Mouse (Mus musculus) adrenal gland, adult 18-20 months (tissue): ENCODE measurements around the gene Ruvbl2. TPM values are rescaled to one million over a fixed set of nuclear protein-coding genes. Genes with fewer than 3 reads are reported as not detected.
A peak's percentile ranks its signal among the peaks of the same experiment; 100 is the strongest.

Source experiments
- DNase-seq, 2 experiments: peaks; one replicate each; pipeline ENCODE4 v3.0.0; 2021 to 2022; ENCODE audit warnings: low spot score in 2 of 2
- total RNA-seq, 2 experiments: library from RNA; stranded (reverse); gene quantifications; 1 replicate in 1 of 2; 2 replicates in 1 of 2; pipeline ENCODE4 v1.2.3; 2021

Gene Ruvbl2
- total RNA-seq, 2 experiments from 2014 or later, result 41.9 to 43.3 TPM

DNA sequence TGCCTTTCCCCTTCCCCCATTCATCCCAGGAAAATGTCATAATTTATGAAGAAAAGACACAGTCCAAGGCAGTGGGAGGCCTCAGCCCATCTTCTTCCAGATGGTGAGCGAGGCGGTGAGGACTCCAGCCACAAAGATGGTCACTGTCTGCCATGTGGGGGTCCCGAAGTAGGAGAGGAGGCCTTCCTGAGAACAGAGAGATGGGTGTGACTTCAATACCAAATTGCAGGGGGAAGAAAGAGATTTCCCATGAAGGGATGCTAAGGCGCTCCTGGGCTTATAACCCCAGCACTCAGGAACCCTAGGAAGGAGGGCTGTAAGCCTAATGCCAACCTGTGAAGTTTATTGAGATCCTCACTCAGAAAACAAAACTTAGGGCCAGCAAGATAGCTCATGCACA lies 23.9 kb upstream of the Ruvbl2 start:
- no peak for DNase-seq

DNA sequence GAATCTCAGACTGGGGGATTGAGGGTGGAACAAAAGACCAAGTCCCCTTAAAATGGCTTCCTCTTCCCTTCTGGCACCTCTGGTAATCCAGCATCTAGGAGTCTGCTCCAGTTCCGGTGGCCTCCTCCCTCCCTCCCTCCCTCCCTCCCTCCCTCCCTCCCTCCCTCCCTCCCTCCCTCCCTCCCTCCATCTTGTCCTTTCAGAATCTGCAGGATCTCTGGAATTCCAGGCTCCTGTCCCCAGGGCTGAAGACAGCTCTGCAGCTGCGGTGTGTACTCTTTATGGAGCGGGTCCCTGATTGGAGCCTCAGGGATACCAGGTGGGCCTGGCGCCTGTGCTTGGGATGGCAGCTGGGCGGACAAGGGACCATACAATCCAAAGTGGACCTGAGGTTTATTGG lies 23.4 kb upstream of the Ruvbl2 start:
- DNase-seq, result no peak

DNA sequence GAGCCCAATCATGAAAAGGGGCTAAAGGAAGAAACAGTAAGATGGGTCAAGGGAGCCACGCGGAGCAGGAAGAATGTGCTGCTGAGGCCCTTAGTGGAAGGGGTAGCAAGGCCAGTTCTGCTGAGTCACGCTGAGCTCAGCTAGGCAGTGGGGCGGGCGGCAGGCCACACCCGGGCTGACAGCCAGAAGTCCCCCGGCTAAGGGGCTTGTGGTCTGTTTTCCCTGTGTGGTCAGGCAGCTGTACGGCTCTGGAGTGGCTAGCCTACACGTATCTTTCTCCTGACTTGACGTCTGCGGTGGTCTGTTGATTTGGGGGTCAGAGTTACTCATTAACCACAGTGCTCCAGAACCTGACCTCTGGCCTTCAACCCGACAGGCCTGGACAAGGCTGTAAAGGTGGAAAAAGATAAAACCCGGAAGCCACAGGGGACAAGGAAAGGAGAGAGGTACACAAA lies 23.0 kb upstream of the Ruvbl2 start:
- DNase-seq, result peak; percentile 71 to 74

DNA sequence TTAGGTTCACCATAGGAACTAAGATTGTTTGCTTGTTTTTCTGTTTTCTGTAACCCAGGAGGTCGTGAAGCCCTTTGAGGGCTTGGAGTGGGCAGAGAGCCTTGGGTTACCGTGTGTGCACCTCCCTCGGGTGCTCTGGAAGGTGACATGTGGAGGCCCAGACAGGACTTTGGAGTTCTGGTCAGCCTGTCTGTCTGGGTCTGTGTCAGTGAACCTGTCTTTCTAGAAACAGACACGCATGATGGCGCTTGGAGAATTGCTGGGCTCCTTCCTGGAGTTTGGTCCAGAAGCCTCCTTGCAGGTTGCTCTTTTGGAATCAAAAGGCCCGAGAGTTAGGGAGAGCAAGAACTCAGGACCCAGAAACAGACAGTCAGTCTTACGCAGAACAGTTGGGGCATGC lies 22.5 kb upstream of the Ruvbl2 start:
- no peak for DNase-seq

DNA sequence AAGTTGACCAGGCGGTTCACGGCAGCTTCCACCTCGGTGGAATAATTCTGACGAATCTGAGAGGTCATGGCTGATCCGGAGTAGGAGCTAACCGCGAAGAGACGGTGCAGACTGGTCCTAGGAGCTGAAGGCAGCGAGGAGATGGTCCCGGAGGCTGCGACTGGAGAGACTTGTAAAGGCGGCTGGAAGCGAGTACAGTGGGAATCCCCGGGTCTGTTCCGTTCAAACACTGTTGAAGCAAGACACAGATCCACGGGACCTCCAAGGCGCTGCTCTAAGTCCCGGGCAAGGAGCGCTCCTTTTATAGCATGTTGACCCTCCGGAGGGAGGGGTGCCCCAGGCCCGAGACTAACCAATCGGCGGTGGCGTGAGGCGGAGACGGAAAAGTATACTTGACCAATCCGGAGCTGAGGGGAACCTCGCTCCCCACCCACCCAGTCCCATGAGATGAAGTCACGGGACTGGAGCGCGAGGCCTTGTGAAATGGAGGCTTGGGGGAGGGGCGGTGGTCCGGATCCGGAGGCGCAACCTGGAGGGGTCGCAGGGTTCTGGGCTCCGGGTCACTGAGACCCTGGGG lies 21.8 kb upstream of the Ruvbl2 start, which contains the start of gene Ftl1:
Gene Ftl1, minus strand, starts transcription at position 321 of the 577 bp plus-strand sequence.
- peak; percentile 97 to 98 for DNase-seq

DNA sequence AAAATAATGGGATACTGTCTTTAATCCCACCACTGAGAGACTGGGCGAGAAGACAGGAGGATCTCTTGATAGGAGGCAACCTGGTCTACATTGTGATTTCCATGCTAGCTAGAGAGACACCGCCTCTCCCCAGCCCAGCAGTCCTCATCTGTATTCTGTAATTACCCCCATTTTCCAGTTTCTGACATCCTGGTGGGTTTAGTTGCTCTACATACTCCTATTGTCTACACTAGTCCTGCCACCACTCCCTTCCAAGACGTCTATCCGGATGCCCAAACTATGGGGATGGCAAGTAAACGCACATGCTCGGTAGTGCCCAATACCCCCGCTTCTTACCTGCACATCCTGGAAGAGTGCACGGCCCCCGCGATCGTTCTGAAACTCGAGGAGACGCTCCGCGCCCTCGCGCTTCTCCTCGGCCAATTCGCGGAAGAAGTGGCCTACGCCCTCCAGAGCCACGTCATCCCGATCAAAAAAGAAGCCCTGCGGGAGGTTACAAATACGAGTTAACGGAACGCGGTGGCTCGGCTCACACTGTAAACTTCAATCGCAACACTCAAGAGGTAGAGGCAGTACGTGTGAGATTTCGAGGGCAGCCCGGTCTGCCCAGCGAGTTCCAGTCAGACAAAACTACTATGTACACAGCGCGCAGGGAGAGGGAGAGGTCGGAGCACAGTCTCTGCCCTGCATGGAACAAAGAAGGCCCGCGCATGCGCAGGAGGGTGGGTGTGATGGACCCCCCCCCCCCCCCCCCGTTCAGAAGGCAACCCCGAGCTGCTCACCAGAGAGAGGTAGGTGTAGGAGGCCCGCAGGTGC lies 21.1 kb upstream of the Ruvbl2 start:
- DNase-seq, result peak; percentile 62 to 75

DNA sequence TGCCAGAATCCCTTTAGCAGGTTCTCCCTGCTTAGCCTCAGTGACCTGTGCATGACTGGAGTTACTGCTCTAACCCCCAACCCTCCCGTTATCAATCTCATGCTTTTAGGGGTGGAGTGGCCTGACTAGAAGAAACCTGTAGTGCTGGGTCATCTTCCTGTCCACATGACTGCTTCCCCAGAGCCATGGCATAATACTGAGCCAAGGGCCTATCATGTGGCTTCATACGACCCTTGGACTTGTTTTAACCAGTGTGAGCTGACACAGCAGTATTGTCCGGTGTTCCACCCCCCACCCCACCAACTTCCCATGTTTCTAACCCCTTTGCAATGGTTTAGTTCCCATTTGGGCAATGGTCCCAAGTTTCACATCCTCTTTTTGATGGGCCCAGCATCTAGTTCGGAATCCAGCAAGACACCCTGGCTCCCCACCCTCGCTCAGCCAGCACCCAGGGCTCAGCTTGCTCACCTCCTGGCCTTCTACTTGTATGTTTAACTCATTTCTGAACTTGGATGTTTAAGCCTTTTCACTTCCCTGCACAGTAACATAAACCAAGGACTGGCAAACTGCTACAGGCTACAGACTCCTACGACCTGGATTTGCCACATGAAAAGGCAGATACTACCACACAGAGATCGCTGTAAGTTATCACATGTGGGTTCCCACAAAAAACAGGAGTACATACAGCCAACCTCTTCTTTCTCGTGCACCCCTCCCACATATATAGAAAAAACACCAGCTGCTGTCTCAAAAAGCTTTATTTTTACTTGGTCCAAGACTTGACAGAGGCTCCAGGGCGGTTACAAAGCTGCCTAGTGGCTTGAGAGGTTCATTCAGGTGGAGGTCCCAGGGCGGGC lies 19.5 kb upstream of the Ruvbl2 start:
- no peak for DNase-seq

DNA sequence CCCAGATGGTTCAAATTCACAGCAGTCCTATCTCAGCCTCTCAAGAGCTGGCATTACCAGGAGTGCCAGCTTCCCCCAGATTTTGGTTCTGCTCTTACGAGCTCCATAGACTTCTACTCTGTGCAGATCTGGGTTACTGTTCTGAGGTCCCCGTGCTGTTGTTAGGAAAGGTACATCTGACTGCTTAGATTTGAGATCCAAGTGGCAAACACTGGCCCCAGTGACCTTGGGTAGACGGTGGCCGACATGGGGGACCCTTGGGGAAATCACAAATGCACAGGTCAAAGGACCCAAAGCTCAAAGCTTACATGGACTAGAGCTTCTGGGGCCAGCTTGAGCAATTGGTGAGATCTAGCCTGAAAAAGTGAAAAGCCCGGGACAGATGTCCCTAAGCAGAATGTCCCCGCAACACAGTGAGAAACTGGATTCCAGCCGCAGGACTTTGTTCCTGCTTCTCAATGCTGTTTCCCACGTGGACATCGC lies 18.9 kb upstream of the Ruvbl2 start:
- DNase-seq, result no peak

DNA sequence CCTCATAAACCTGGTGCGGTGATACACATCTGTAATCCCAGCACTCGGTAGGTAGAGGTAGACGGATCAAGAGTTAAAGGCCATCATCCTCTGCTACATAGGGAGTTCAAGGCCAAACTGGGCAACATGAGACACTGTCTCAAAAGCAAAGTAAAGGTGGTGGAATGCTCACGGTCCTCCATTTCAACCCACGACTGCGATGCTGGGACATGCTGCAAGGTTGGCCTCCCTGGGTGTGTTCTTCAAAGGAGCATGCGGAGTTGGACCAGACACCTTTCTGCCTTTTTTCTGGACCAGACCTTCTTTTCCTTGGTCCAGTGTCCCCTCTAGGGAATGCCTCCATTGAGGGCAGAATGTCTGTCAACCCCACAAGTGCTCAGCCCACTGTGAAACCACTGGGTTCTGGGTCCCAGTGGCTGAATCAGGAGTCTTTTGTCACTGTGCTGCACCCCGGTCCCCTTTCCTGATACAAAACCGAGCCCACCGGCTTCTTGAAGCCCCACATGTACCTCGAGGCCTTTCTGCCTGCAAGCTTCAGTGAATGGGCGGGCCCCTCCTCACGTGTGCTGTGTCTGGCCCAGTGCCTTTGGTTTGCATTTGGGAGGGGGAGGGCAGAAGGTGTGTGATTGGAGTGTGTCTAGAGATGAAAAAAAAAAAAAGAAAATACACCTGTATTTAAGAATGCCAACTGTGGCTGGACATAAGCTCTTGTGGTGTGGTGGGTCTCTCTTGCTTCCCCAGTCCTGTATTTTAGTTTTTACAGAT lies 18.2 kb upstream of the Ruvbl2 start:
- no peak for DNase-seq

DNA sequence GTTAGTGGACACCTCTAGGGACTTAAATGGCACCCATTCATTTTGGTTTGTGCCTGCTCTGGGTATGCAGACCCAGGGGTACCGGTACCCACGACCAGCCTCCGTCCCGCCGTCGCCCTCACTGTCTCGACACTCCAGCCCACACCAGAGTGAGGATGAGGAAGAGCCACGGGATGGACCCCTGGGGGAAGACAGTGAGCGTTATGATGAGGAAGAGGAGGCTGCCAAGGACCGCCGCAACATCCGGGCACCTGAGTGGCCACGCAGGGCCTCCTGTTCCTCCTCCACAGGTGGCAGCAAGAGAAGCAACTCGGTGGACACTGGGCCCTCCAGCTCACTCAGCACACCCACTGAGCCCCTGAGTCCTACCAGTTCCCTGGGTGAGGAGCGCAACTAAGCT lies 17.1 kb upstream of the Ruvbl2 start:
- no peak for DNase-seq

DNA sequence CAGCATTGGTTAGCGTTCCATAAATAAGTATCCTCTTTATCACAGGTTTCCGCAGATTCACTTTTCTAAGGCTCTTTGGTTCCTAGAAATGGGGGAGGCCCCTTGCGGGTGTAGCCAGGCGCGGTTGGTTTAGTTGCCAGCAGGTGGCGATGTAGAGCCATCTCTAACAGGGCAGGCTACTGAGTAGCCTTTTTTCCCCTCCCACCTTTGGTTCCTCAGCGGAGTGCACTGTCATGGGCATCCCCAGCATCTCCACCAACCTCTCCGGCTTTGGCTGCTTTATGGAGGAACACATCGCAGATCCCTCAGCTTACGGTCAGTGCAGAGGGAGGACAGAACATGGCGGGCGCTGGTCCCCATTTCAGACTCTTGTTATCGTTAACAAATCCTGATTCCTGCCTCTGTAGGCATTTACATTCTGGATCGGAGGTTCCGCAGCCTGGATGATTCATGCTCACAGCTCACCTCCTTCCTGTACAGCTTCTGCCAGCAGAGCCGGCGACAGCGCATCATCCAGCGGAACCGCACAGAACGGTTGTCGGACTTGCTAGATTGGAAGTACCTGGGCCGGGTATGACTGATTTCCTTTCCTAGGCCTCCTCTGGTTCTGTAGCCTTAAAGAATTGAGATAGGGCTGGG lies 13.6 kb upstream of the Ruvbl2 start:
- peak; percentile 83 to 86 for DNase-seq

DNA sequence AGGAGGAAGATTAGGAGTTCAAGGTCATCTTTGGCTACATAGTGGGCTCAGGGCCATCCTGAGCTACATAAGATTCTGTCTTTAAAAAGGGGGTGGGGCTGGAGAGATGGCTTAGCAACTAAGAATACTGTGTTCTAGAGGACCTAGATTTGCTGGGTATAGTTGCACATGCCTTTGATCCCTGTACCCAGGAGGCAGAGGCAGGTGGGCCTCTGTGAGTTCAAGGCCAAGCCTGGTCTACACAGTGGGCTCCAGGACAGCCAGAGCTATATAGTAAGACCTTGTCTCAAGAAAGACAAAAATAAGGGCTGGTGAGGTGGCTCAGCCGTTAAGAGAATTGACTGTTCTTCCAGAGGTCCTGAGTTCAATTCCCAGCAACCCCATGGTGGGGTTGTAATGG lies 12.1 kb upstream of the Ruvbl2 start:
- DNase-seq, result no peak

DNA sequence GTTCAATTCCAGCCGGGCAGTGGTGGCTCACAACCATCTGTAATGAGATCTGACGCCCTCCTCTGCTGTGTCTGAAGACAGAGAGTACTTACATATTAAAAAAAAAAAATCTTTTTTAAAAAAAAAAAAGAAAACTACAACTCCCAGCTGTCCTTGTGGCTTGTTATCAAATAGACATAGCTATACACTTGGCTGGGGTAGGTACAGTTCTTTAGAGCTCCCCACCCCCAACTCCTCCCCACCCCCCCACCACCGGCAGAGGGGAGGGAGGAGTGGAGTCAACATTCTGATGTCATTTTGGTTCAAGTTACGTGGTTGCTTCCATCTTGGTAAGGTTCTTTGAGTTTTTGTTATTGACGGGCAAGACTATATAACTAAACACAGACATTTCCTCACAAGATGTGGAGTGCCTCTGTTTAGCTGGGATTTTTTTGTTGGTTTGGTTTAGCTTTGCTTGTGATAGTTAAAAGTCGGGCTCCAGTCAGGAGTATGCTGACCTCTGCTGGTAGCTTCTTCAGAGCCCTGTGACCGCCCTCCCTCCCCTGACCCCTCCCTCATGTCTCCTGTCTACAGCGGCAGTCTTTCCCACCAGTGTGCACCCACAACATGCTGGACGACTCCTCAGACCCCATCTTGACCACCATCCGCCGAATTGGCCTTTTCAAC lies 9.6 kb upstream of the Ruvbl2 start:
- no peak for DNase-seq

DNA sequence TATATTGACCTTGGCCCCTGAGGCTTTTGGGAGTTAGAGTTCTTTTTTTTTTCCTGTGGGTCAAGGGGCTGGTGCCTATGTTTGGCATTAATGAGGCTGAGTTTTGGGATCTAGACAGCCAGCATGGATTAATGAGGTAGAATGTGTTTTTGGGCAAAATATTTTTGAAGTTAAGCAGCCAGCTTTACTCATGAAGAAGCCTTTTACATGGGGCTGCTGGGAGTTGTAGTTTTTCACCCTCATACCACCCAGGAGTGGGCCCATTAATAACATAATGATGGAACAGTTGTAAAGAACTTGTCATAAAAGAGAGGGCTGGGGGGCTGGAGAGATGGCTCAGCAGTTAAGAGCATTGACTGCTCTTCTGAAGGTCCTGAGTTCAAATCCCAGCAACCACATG lies 8.7 kb upstream of the Ruvbl2 start:
- DNase-seq, result no peak

DNA sequence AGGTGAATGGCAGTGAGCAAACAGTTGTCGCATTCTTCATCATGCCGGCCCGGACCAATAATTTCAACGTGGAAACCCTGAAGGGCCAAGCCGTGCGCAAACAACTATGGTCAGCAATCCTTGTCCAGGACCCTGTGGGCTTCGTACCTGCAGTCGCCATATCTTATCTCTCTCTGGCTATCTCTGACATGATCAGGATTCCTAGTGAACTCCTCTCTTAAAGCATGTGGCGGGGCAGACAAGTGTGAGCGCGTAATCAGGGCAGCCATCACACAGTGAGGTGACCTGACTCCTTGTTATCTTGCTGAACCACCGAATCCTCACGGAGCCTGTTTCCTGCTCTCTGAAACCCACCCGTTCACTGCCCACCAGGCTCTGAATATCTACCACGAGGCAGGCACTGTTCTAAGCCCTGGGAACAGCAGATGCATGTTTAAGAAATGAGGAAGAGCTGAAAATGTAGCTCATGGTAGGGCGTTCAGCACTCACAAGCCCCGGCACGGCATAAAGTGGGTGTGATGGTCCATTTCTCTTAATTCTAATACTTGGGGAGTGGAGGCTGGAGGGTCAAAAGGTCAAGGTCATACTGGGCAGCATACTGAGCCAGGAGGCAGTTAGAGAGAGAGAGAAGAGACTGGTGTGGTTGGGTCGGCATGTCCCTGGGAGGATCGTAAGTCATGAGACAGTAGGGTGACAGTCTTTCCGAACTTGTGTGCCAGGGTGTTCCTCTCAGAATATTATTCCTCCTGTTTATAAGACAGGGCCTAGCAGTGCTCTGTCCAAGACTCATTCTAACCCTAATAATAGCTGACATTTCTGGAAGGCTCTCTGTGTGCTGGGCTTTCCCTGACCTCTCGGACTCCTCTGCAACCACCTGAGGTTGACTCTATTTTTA lies 5.9 kb upstream of the Ruvbl2 start:
- no peak for DNase-seq

DNA sequence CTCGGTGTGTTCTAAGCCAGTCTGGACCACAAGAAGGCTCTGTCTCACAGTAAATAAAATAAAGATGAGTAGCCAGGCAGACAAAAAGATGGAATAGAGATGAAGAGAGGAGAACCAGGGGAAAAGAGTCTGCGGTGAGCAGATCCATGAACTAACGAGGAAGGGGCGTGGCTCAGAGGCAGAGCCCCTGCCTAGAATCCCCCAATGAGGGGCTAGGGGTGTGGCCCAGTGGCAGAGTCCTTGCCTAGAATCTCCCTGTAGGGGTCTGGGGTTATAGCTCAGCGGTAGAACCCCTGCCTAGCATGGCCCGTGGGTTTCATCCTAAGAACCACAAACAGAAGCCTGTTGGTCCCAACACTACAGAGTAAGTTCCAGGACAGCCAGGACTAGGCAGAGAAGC lies 850 bp downstream of the Ruvbl2 start:
- no peak for DNase-seq

DNA sequence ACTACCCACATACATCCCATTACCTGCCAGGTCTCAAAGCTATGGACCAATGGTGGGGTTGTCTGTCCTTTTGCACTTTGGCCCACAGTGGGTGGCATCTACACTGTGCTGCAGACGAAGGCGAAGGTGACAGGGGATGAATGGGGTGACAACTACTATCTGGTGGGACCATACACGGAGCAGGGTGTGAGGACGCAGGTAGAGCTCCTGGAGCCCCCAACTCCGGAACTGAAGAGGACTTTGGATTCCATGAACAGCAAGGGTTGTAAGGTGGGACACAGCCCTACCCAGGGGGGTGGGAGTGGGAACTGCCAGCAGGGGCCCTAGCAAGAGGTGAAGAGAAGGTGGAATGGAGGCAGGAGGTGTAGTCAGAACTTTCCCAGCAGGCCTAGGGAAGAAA lies 1.5 kb downstream of the Ruvbl2 start:
- no peak for DNase-seq

DNA sequence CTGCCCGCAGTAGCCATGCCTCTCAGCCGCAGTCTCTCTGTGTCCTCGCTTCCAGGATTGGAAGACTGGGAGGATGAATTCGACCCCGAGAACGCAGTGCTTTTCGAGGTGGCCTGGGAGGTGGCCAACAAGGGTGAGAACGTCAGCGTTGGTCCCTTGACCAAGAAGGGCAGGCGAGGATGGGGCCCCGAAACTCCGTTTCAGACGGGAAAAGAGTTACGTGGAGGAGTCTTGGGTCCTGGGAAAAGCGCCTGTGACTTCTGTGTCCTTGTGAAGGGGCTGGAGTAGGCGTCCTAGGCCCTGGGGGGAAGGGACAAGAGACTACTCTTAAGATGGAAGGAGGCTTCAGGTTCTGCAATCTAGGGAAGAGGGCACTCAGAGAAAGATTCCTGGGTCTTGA lies 2.9 kb downstream of the Ruvbl2 start:
- no peak for DNase-seq
